Mouse (Mus musculus) limb, embryonic 13.5 days (tissue): Measurements from ENCODE around the gene Galk2. TPM values are rescaled to one million over a fixed set of nuclear protein-coding genes. Genes with fewer than 3 reads are reported as not detected.
A peak's percentile ranks its signal among the peaks of the same experiment; 100 is the strongest.

Experiments
- ATAC-seq: fragments of 200-750 bp; cut with Nextera tagmentation; 2 replicates; pipeline ENCODE4 v1.8.0; 2017; ENCODE audit warnings: low read depth, moderate number of reproducible peaks, moderate TSS enrichment; ENCODE audit not compliant: low FRiP score
- H3K27ac ChIP-seq: fragments of 300-500 bp; sonication (generic); 2 replicates; pipeline ENCODE4 v1.5.1; 2015; ENCODE audit warnings: inconsistent platforms, mild to moderate bottlenecking, moderate library complexity
- H3K27me3 ChIP-seq: fragments of 300-500 bp; sonication (generic); 2 replicates; pipeline ENCODE4 v1.6.1; 2015; ENCODE audit warnings: mild to moderate bottlenecking, inconsistent platforms
- H3K36me3 ChIP-seq: fragments of 300-500 bp; sonication (generic); 2 replicates; pipeline ENCODE4 v1.6.1; 2015; ENCODE audit warnings: inconsistent platforms, mild to moderate bottlenecking, moderate library complexity
- H3K4me1 ChIP-seq: fragments of 300-500 bp; sonication (generic); 2 replicates; pipeline ENCODE4 v1.6.1; 2015; ENCODE audit warnings: inconsistent platforms
- H3K4me2 ChIP-seq: fragments of 300-500 bp; sonication (generic); replicated peaks from 2 replicates; pipeline ENCODE4 v1.6.1; 2015; ENCODE audit warnings: inconsistent platforms, mild to moderate bottlenecking, moderate library complexity
- H3K4me3 ChIP-seq: fragments of 300-500 bp; sonication (generic); 2 replicates; pipeline ENCODE4 v1.5.1; 2015; ENCODE audit warnings: moderate library complexity, mild to moderate bottlenecking, inconsistent platforms
- H3K9ac ChIP-seq: fragments of 300-500 bp; sonication (generic); 2 replicates; pipeline ENCODE4 v1.6.1; 2015; ENCODE audit warnings: mild to moderate bottlenecking, inconsistent platforms
- H3K9me3 ChIP-seq: fragments of 300-500 bp; sonication (generic); 2 replicates; pipeline ENCODE4 v1.6.1; 2016; ENCODE audit warnings: inconsistent platforms
- WGBS: fragments of 180-500 bp; shearing (Covaris S2); methylation state at CpG from one replicate; pipeline ENCODE4 v1.1.7; 2015; 5-methylcytosine and 5-hydroxymethylcytosine counted together
- polyA plus RNA-seq: library from polyadenylated mRNA; unstranded; fragments of >200 nt; fragmentation: Nextera tagmentation; extraction: Ambion mirVana; gene quantifications from 2 replicates; pipeline ENCODE4 v1.2.1, GENCODE M21; 2015

The Galk2 gene
- polyA plus RNA-seq, 1 experiment from 2014 or later: 44.8 TPM

GRCm38 (mm10) chr2:125929396-125929795, 70.5 kb downstream of the Galk2 start:
- Histone ChIP-seq H3K27me3 (no peaks in the 10 kb centered on the region), H3K4me1 (peaks cover 6% of the 10 kb centered on the region), H3K4me3 (no peak overlapping the region), H3K9ac (no peak overlapping the region), H3K9me3 (no peaks in the 10 kb centered on the region), H3K27ac (no peak overlapping the region), H3K36me3 (peaks cover 28% of the 10 kb centered on the region), H3K4me2 (no peak overlapping the region)
- 91% methylated on average over 3 of the region's 3 CpGs for WGBS
- ATAC-seq: no peak

DNA sequence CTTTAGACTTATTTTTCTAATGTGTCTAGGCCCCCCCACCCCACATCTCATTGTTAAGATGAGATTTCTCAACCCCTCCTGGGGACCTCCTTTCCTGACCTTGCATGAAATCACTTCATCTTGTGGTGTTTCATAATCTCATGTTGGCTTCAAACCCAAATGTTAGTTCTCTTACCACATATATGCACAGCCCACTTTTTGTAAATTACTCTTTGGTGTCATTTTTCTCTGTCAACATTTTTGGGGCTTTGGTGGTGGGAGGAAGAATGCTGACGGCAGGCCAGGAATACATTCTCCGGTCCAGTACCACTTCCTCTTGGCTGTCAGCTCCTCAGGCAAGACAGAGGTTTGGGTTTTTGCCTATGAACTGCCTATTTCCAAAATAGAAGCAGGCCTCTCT, 71.0 kb downstream of the Galk2 start:
- H3K27ac ChIP-seq: no peak overlapping the region
- H3K9ac ChIP-seq: no peak overlapping the region
- H3K36me3 ChIP-seq: peaks cover 28% of the 10 kb centered on the region
- ATAC-seq: no peak
- peaks cover 6% of the 10 kb centered on the region for H3K4me1 ChIP-seq
- no peaks in the 10 kb centered on the region for H3K9me3 ChIP-seq
- 64% methylated on average over 2 of the region's 2 CpGs for WGBS
- no peaks in the 10 kb centered on the region for H3K27me3 ChIP-seq
- H3K4me3 ChIP-seq: no peak overlapping the region
- no peak overlapping the region for H3K4me2 ChIP-seq

DNA sequence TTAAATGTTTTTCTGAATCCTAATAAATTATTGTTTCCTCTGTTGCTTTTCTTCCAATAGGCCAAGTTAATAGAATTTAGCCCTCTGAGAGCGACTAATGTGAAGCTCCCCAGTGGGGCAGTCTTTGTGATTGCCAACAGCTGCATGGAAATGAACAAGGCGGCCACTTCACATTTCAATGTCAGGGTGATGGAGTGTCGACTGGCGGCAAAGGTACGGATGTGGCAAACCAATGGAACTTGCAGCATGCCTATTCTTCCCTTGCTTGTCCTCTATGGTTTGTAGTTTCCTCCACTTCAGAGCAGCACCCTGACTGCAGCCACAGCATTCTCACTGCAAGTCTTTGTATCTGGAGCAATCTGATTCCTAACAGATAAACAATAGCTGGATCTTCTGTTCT, 72.3 kb downstream of the Galk2 start:
- Histone ChIP-seq H3K27ac (no peak overlapping the region), H3K9me3 (no peaks in the 10 kb centered on the region), H3K9ac (no peak overlapping the region), H3K36me3 (peaks cover 28% of the 10 kb centered on the region), H3K27me3 (no peaks in the 10 kb centered on the region), H3K4me3 (no peak overlapping the region), H3K4me2 (no peak overlapping the region), H3K4me1 (peaks cover 6% of the 10 kb centered on the region)
- WGBS: 84% methylated on average over 5 of the region's 5 CpGs
- no peak for ATAC-seq

DNA sequence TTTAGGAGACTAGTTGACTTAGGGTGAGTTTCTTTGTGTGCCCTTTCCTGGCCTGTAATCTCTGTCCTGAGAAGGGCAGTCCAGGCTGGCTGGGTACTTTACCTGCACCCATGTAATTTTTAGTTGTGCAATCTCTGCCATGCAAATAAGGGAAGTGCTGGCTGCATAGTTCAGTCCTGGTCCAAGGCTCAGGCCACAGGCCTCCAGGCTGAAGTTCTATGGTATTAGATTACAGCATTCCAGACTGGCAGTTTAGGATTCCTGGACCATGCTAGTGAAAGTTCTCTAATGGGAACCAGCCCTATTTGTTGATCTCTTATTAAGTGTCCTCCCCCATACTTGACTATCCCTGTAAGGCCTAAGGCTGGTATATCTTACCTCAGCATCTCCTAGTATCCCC, 73.8 kb downstream of the Galk2 start:
- H3K9me3 ChIP-seq: no peaks in the 10 kb centered on the region
- peaks cover 28% of the 10 kb centered on the region for H3K36me3 ChIP-seq
- H3K27me3 ChIP-seq: no peaks in the 10 kb centered on the region
- H3K9ac ChIP-seq: no peak overlapping the region
- ATAC-seq: no peak
- no peak overlapping the region for H3K4me2 ChIP-seq
- H3K27ac ChIP-seq: no peak overlapping the region; the same call in 1 of the 2 replicates
- peaks cover 6% of the 10 kb centered on the region for H3K4me1 ChIP-seq
- no peak overlapping the region for H3K4me3 ChIP-seq

GRCm38 (mm10) chr2:125933977-125934376, 75.1 kb downstream of the Galk2 start:
- H3K36me3 ChIP-seq: peaks cover 28% of the 10 kb centered on the region
- no peak overlapping the region for H3K4me3 ChIP-seq
- no peaks in the 10 kb centered on the region for H3K27me3 ChIP-seq
- H3K9ac ChIP-seq: no peak overlapping the region
- no peak for ATAC-seq
- 66% methylated on average over 3 of the region's 3 CpGs for WGBS
- no peak overlapping the region for H3K4me2 ChIP-seq
- peaks cover 6% of the 10 kb centered on the region for H3K4me1 ChIP-seq
- no peaks in the 10 kb centered on the region for H3K9me3 ChIP-seq
- H3K27ac ChIP-seq: no peak overlapping the region

- H3K9me3 ChIP-seq: no peaks in the 10 kb centered on the region
- no peak overlapping the region for H3K9ac ChIP-seq
- peaks cover 6% of the 10 kb centered on the region for H3K4me1 ChIP-seq
- peaks cover 14% of the 10 kb centered on the region for H3K36me3 ChIP-seq
- no peak overlapping the region for H3K4me2 ChIP-seq
- WGBS: 51% methylated on average over 5 of the region's 5 CpGs
- H3K4me3 ChIP-seq: no peak overlapping the region
- H3K27me3 ChIP-seq: no peaks in the 10 kb centered on the region
- H3K27ac ChIP-seq: no peak overlapping the region
- no peak for ATAC-seq
Observed at GRCm38 (mm10) chr2:125936396-125936795, 77.5 kb downstream of the Galk2 start.

GRCm38 (mm10) chr2:125938993-125939642, 80.2 kb downstream of the Galk2 start:
- 83% methylated on average over 6 of the region's 6 CpGs for WGBS
- no peak for ATAC-seq

DNA sequence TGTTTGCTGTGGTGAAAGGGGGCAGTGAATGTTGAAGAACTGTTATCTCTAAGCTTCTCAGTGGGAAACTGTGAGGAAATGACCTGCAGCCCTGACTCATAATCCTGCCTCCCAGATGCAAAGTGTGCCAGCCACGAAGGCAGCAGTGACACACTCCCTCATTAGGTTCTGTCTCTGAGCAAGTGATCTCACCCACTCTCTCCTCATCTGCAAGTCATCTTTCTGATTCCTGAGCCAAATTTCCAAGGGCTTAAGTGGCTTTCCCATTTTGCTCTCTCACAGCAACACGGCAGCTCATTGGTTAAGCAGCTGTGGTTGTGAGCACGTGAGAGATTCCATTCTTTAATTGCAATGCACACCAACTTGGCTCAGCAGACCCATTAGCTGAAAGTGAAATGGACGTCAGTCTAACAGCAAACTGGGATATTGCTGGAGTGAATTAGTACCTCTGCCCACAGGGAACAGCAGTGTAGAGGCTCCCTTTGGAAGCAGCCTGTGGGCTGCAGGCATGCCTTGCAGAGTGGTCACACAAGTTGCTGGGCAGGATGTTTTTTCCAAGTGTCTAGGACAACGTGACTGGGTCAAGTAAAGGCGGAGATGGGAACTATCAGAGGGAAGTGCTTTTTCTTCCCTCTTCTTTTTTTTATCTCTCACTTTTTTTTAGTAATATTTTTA, 82.3 kb downstream of the Galk2 start:
- Histone ChIP-seq H3K4me1 (no peaks in the 10 kb centered on the region), H3K4me2 (no peak overlapping the region), H3K9ac (no peak overlapping the region), H3K27ac (no peak overlapping the region), H3K9me3 (no peaks in the 10 kb centered on the region), H3K4me3 (no peak overlapping the region), H3K36me3 (peaks cover 14% of the 10 kb centered on the region), H3K27me3 (no peaks in the 10 kb centered on the region)
- no peak for ATAC-seq
- WGBS: 55% methylated on average over 6 of the region's 6 CpGs

More at GRCm38 (mm10) chr2:125938993-125939642, 80.2 kb downstream of the Galk2 start:
- Histone ChIP-seq H3K9ac (no peak overlapping the region), H3K4me2 (no peak overlapping the region), H3K9me3 (no peaks in the 10 kb centered on the region), H3K4me3 (no peak overlapping the region), H3K27me3 (no peaks in the 10 kb centered on the region), H3K4me1 (no peaks in the 10 kb centered on the region), H3K27ac (no peak overlapping the region), H3K36me3 (peaks cover 13% of the 10 kb centered on the region)

DNA sequence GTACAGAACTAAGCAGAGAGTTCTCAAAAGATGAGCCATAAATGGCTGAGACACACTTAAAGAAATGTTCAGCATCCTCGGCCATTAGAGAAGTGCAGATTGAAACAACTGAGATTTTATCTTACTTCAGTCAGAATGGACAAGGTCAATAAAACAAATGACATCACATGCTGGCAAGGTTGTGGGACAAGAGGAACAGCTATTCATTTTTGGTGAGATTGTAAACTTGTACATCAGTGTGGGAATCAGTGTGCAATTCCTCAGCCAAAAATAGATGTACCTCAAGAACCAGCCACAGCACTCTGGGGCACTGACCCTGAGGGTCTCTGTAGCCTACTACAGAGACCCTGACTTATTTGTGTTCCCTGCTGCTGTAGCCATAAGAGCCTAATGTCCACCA, 84.4 kb downstream of the Galk2 start:
- H3K4me1 ChIP-seq: no peaks in the 10 kb centered on the region
- WGBS: 69% methylated on average over 1 of the region's 1 CpGs
- no peak for ATAC-seq

DNA sequence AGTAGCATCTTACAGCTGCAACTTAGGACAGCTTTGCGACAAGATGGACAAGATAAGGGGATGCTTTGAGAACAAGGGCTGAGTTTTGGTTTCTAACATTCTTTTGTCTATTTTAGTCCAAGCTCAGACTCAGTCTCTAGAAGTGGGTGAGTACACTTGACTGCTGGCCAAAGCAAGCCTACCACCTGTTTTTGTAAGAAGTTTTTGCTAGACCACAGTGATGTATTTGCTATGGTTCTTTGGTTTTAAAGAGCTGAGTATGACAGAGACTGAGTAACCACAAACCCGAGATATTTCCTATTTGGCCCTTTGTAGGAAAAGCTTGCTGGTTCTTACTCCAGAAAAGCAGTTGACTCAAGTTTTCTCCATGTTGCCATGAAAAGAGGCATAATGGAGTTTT, 89.3 kb downstream of the Galk2 start:
- Histone ChIP-seq H3K27me3 (no peaks in the 10 kb centered on the region), H3K9ac (no peak overlapping the region), H3K27ac (no peak overlapping the region), H3K4me2 (no peak overlapping the region), H3K9me3 (no peaks in the 10 kb centered on the region), H3K4me3 (no peak overlapping the region), H3K36me3 (peaks cover 34% of the 10 kb centered on the region), H3K4me1 (no peaks in the 10 kb centered on the region)
- no peak for ATAC-seq
- 96% methylated on average over 2 of the region's 2 CpGs for WGBS

More for the DNA sequence above, 84.4 kb downstream of the Galk2 start:
- Histone ChIP-seq H3K36me3 (peaks cover 24% of the 10 kb centered on the region), H3K27ac (no peak overlapping the region), H3K27me3 (no peaks in the 10 kb centered on the region), H3K9me3 (no peaks in the 10 kb centered on the region), H3K4me2 (no peak overlapping the region), H3K9ac (no peak overlapping the region), H3K4me3 (no peak overlapping the region)

GRCm38 (mm10) chr2:125968811-125969210, 109.9 kb downstream of the Galk2 start:
- no peak for ATAC-seq

DNA sequence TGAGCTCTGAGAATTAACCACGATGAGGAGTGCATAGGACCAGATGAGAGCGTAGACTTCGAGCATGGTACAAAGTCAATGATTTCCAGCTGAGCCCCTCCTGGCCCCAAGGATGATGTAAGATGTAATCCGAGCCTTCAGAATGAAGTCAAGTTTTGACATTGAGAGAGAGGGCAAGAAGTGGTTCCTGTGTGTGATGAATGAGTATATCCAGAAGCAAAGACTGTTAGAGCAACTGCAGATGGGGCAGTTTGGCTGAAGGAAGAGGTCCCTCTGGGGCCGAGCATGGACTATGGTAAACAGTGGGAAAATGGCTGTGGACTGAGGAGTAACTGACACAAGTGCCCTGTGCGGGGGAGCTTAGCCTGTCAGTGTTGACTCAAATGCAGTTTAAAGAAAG, 114.3 kb downstream of the Galk2 start:
- peak; percentile 83 for ATAC-seq
- no peak overlapping the region for H3K9ac ChIP-seq
- peaks cover 9% of the 10 kb centered on the region for H3K36me3 ChIP-seq
- no peaks in the 10 kb centered on the region for H3K27me3 ChIP-seq
- H3K9me3 ChIP-seq: no peaks in the 10 kb centered on the region
- no peak overlapping the region for H3K4me3 ChIP-seq
- H3K4me1 ChIP-seq: peaks cover 16% of the 10 kb centered on the region
- H3K4me2 ChIP-seq: no peak overlapping the region
- WGBS: 31% methylated on average over 6 of the region's 6 CpGs
- no peak overlapping the region for H3K27ac ChIP-seq

More at GRCm38 (mm10) chr2:125968811-125969210, 109.9 kb downstream of the Galk2 start:
- H3K27ac ChIP-seq: no peak overlapping the region
- 83% methylated on average over 1 of the region's 1 CpGs for WGBS
- no peaks in the 10 kb centered on the region for H3K36me3 ChIP-seq
- H3K4me3 ChIP-seq: no peak overlapping the region
- H3K9me3 ChIP-seq: no peaks in the 10 kb centered on the region
- H3K9ac ChIP-seq: no peak overlapping the region
- no peak overlapping the region for H3K4me2 ChIP-seq
- peaks cover 9% of the 10 kb centered on the region for H3K4me1 ChIP-seq
- no peaks in the 10 kb centered on the region for H3K27me3 ChIP-seq

DNA sequence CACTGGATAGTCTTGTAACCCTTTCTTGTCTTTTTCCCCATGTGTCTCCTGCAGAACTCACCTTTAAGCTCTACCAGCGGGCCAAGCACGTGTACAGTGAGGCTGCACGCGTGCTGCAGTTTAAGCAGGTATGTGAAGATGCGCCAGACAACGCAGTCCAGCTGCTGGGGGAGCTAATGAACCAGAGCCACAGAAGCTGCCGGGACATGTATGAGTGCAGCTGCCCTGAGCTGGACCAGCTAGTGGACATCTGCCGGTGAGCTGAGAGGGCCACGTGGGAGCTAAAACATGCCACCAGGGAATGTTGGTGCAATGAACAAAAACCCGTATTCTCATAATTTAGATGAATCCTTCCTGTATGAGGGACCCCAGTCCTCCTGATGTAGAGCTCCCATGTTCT, 116.3 kb downstream of the Galk2 start:
- peaks cover 16% of the 10 kb centered on the region for H3K4me1 ChIP-seq
- H3K27ac ChIP-seq: no peak overlapping the region
- H3K9ac ChIP-seq: no peak overlapping the region
- peaks cover 18% of the 10 kb centered on the region for H3K36me3 ChIP-seq
- no peak overlapping the region for H3K4me2 ChIP-seq
- no peak overlapping the region for H3K4me3 ChIP-seq
- no peak for ATAC-seq
- whole genome bisulfite sequencing: 92% methylated on average over 10 of the region's 10 CpGs
- H3K9me3 ChIP-seq: no peaks in the 10 kb centered on the region
- H3K27me3 ChIP-seq: no peaks in the 10 kb centered on the region
